Mouse (Mus musculus): ENCODE results near the gene Cox5a. TPM values are rescaled to one million over a fixed set of nuclear protein-coding genes. Genes with fewer than 3 reads are reported as not detected.

Gene Cox5a
- polyA plus RNA-seq, 1 experiment from 2014 or later = 1,689 TPM

- ATAC-seq (ENCODE audit: insufficient number of reproducible peaks, insufficient read depth, low FRiP score, low read depth) = no peak
- no peak overlapping the region for H3K27ac ChIP-seq (replicated peaks in 1 of 2; ENCODE audit: control insufficient read depth in 1 of 2, insufficient read depth in 1 of 2, low read depth in 2 of 2, low read length in 2 of 2)
- no peak overlapping the region for H3K4me3 ChIP-seq (ENCODE audit: control insufficient read depth in 1 of 2, insufficient read depth in 1 of 2, low read depth in 1 of 2, low read length in 2 of 2)
- H3K4me2 ChIP-seq (ENCODE audit: low read length) = no peak overlapping the region
- WGBS = 70% methylated on average over 2 of the region's 2 CpGs
- H3K9ac ChIP-seq (ENCODE audit: low read length) = no peak overlapping the region
- peaks cover 31% of the 10 kb centered on the region for H3K36me3 ChIP-seq (ENCODE audit: control insufficient read depth, insufficient read depth, low read length)
- no peaks in the 10 kb centered on the region for H3K27me3 ChIP-seq (ENCODE audit: control insufficient read depth, insufficient read depth, low read length)
- H3K9me3 ChIP-seq (ENCODE audit: control insufficient read depth, low read length) = no peaks in the 10 kb centered on the region
- peaks cover 3 to 27% of the 10 kb centered on the region in 2 experiments for H3K4me1 ChIP-seq (ENCODE audit: control insufficient read depth in 2 of 2, insufficient read depth in 2 of 2, low read length in 2 of 2)
Measured at GRCm38 (mm10) chr9:57525516-57525915, 4.4 kb downstream of the Cox5a start.

- no peak overlapping the region for H3K4me3 ChIP-seq (ENCODE audit: control insufficient read depth in 1 of 2, insufficient read depth in 1 of 2, low read depth in 1 of 2, low read length in 2 of 2)
- H3K27ac ChIP-seq (replicated peaks in 1 of 2; ENCODE audit: control insufficient read depth in 1 of 2, insufficient read depth in 1 of 2, low read depth in 2 of 2, low read length in 2 of 2) = no peak overlapping the region
- no peaks in the 10 kb centered on the region for H3K27me3 ChIP-seq (ENCODE audit: control insufficient read depth, insufficient read depth, low read length)
- H3K4me2 ChIP-seq (ENCODE audit: low read length) = no peak overlapping the region
- no peak for ATAC-seq (ENCODE audit: insufficient number of reproducible peaks, insufficient read depth, low FRiP score, low read depth)
- no peaks in the 10 kb centered on the region for H3K9me3 ChIP-seq (ENCODE audit: control insufficient read depth, low read length)
- H3K9ac ChIP-seq (ENCODE audit: low read length) = no peak overlapping the region
- peaks cover 3 to 27% of the 10 kb centered on the region in 2 experiments for H3K4me1 ChIP-seq (ENCODE audit: control insufficient read depth in 2 of 2, insufficient read depth in 2 of 2, low read length in 2 of 2)
- peaks cover 40% of the 10 kb centered on the region for H3K36me3 ChIP-seq (ENCODE audit: control insufficient read depth, insufficient read depth, low read length)
Measured at GRCm38 (mm10) chr9:57526435-57526834, 5.4 kb downstream of the Cox5a start.

- WGBS = 56% methylated on average over 1 of the region's 1 CpGs
- no peak overlapping the region for H3K9ac ChIP-seq (ENCODE audit: low read length)
- peaks cover 68% of the 10 kb centered on the region for H3K36me3 ChIP-seq (ENCODE audit: control insufficient read depth, insufficient read depth, low read length)
- H3K27ac ChIP-seq (replicated peaks in 1 of 2; ENCODE audit: control insufficient read depth in 1 of 2, insufficient read depth in 1 of 2, low read depth in 2 of 2, low read length in 2 of 2) = no peak overlapping the region
- ATAC-seq (ENCODE audit: insufficient number of reproducible peaks, insufficient read depth, low FRiP score, low read depth) = no peak
- peaks cover 0 to 3% of the 10 kb centered on the region in 2 experiments; a peak in 1 of 4 replicates for H3K4me1 ChIP-seq (ENCODE audit: control insufficient read depth in 2 of 2, insufficient read depth in 2 of 2, low read length in 2 of 2)
- no peak overlapping the region for H3K4me2 ChIP-seq (ENCODE audit: low read length)
- H3K9me3 ChIP-seq (ENCODE audit: control insufficient read depth, low read length) = no peaks in the 10 kb centered on the region
- H3K27me3 ChIP-seq (ENCODE audit: control insufficient read depth, insufficient read depth, low read length) = no peaks in the 10 kb centered on the region
- no peak overlapping the region for H3K4me3 ChIP-seq (ENCODE audit: control insufficient read depth in 1 of 2, insufficient read depth in 1 of 2, low read depth in 1 of 2, low read length in 2 of 2)
Measured at GRCm38 (mm10) chr9:57531946-57532345, 10.9 kb downstream of the Cox5a start.

- Histone ChIP-seq H3K27ac (replicated peaks in 1 of 2; ENCODE audit: control insufficient read depth in 1 of 2, insufficient read depth in 1 of 2, low read depth in 2 of 2, low read length in 2 of 2) (no peak overlapping the region), H3K4me1 (ENCODE audit: control insufficient read depth in 2 of 2, insufficient read depth in 2 of 2, low read length in 2 of 2) (peaks cover 3 to 9% of the 10 kb centered on the region in 2 experiments; a peak in 3 of 4 replicates), H3K4me2 (ENCODE audit: low read length) (peak overlapping the region; percentile 83; the same call in 1 of the 2 replicates), H3K27me3 (ENCODE audit: control insufficient read depth, insufficient read depth, low read length) (no peaks in the 10 kb centered on the region), H3K9me3 (ENCODE audit: control insufficient read depth, low read length) (no peaks in the 10 kb centered on the region), H3K9ac (ENCODE audit: low read length) (no peak overlapping the region), H3K36me3 (ENCODE audit: control insufficient read depth, insufficient read depth, low read length) (peaks cover 67% of the 10 kb centered on the region), H3K4me3 (ENCODE audit: control insufficient read depth in 1 of 2, insufficient read depth in 1 of 2, low read depth in 1 of 2, low read length in 2 of 2) (no peak overlapping the region)
- WGBS = 85% methylated on average over 5 of the region's 5 CpGs
- no peak for ATAC-seq (ENCODE audit: insufficient number of reproducible peaks, insufficient read depth, low FRiP score, low read depth)
Measured at GRCm38 (mm10) chr9:57536362-57536761, 15.3 kb downstream of the Cox5a start.

- no peaks in the 10 kb centered on the region for H3K9me3 ChIP-seq (ENCODE audit: control insufficient read depth, low read length)
- peak; percentile 83 for ATAC-seq (ENCODE audit: insufficient number of reproducible peaks, insufficient read depth, low FRiP score, low read depth)
- WGBS = 3% methylated on average over 45 of the region's 45 CpGs
- peak within 1 kb of the TSS; percentile 91 for H3K9ac ChIP-seq (ENCODE audit: low read length)
- H3K27me3 ChIP-seq (ENCODE audit: control insufficient read depth, insufficient read depth, low read length) = no peaks in the 10 kb centered on the region
- H3K4me1 ChIP-seq (ENCODE audit: control insufficient read depth in 2 of 2, insufficient read depth in 2 of 2, low read length in 2 of 2) = peaks cover 3 to 9% of the 10 kb centered on the region in 2 experiments; a peak in 3 of 4 replicates
- peak within 1 kb of the TSS; percentile 83 for H3K4me2 ChIP-seq (ENCODE audit: low read length)
- peak within 1 kb of the TSS; percentile 71 to 84 for H3K27ac ChIP-seq (replicated peaks in 1 of 2; ENCODE audit: control insufficient read depth in 1 of 2, insufficient read depth in 1 of 2, low read depth in 2 of 2, low read length in 2 of 2)
- H3K4me3 ChIP-seq (ENCODE audit: control insufficient read depth in 1 of 2, insufficient read depth in 1 of 2, low read depth in 1 of 2, low read length in 2 of 2) = peak within 1 kb of the TSS; percentile 86 to 90
- H3K36me3 ChIP-seq (ENCODE audit: control insufficient read depth, insufficient read depth, low read length) = peaks cover 66% of the 10 kb centered on the region
Measured at GRCm38 (mm10) chr9:57537044-57537727, 16.1 kb downstream of the Cox5a start, which contains the start of gene Fam219b. Gene Fam219b (plus strand): TSS chr9:57537528.

GRCm38 (mm10) chr9:57537728-57538181 lies 16.7 kb downstream of the Cox5a start:
- no peaks in the 10 kb centered on the region for H3K27me3 ChIP-seq (ENCODE audit: control insufficient read depth, insufficient read depth, low read length)
- peak overlapping the region; percentile 71 to 84 for H3K27ac ChIP-seq (replicated peaks in 1 of 2; ENCODE audit: control insufficient read depth in 1 of 2, insufficient read depth in 1 of 2, low read depth in 2 of 2, low read length in 2 of 2)
- WGBS = 0% methylated on average over 24 of the region's 24 CpGs
- peaks cover 66% of the 10 kb centered on the region for H3K36me3 ChIP-seq (ENCODE audit: control insufficient read depth, insufficient read depth, low read length)
- H3K4me1 ChIP-seq (ENCODE audit: control insufficient read depth in 2 of 2, insufficient read depth in 2 of 2, low read length in 2 of 2) = peaks cover 3 to 9% of the 10 kb centered on the region in 2 experiments; a peak in 3 of 4 replicates
- H3K4me3 ChIP-seq (ENCODE audit: control insufficient read depth in 1 of 2, insufficient read depth in 1 of 2, low read depth in 1 of 2, low read length in 2 of 2) = peak overlapping the region; percentile 86 to 90
- H3K9ac ChIP-seq (ENCODE audit: low read length) = peak overlapping the region; percentile 91
- H3K9me3 ChIP-seq (ENCODE audit: control insufficient read depth, low read length) = no peaks in the 10 kb centered on the region
- ATAC-seq (ENCODE audit: insufficient number of reproducible peaks, insufficient read depth, low FRiP score, low read depth) = peak; percentile 28; the same call in 1 of the 2 replicates
- H3K4me2 ChIP-seq (ENCODE audit: low read length) = peak overlapping the region; percentile 83

GRCm38 (mm10) chr9:57539550-57539949 lies 18.5 kb downstream of the Cox5a start:
- WGBS = 87% methylated on average over 2 of the region's 2 CpGs
- Histone ChIP-seq H3K27ac (replicated peaks in 1 of 2; ENCODE audit: control insufficient read depth in 1 of 2, insufficient read depth in 1 of 2, low read depth in 2 of 2, low read length in 2 of 2) (no peak overlapping the region), H3K4me2 (ENCODE audit: low read length) (no peak overlapping the region), H3K36me3 (ENCODE audit: control insufficient read depth, insufficient read depth, low read length) (peaks cover 66% of the 10 kb centered on the region), H3K4me1 (ENCODE audit: control insufficient read depth in 2 of 2, insufficient read depth in 2 of 2, low read length in 2 of 2) (peaks cover 3 to 9% of the 10 kb centered on the region in 2 experiments; a peak in 3 of 4 replicates), H3K4me3 (ENCODE audit: control insufficient read depth in 1 of 2, insufficient read depth in 1 of 2, low read depth in 1 of 2, low read length in 2 of 2) (no peak overlapping the region), H3K27me3 (ENCODE audit: control insufficient read depth, insufficient read depth, low read length) (no peaks in the 10 kb centered on the region), H3K9me3 (ENCODE audit: control insufficient read depth, low read length) (no peaks in the 10 kb centered on the region), H3K9ac (ENCODE audit: low read length) (no peak overlapping the region)
- ATAC-seq (ENCODE audit: insufficient number of reproducible peaks, insufficient read depth, low FRiP score, low read depth) = no peak
